Mouse (Mus musculus): Measurements from ENCODE around the gene Calhm5. TPM values are rescaled to one million over a fixed set of nuclear protein-coding genes. Genes with fewer than 3 reads are reported as not detected.

Calhm5 gene
- 0.02 and 0.04 TPM in 2 replicates for polyA plus RNA-seq (2012; rRNA removed)

DNA sequence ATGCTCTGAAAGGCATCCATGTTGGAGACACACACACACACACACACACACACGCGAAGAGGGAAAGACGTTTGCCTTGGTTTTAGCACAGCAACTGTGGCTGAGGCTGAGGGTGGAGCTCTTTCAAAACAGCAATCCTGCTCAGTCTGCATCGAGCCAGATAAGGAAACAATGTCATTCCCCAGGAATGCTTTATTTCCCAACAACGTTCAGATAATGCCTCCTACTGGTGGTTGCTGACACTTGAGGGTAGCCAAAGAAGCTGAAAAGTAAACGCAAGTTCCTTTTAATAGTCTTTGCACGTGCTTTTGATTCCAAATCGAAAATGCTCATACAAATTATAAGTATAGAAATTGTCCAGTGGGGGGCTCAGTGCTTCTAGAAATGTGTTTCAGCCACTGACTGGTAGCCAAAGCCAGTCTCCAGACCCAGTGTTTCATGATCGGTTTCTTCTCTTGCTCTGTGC, at the start of gene Calhm5:
Gene Calhm5 (minus strand): TSS at position 102 of the 466 bp plus-strand sequence.

DNA sequence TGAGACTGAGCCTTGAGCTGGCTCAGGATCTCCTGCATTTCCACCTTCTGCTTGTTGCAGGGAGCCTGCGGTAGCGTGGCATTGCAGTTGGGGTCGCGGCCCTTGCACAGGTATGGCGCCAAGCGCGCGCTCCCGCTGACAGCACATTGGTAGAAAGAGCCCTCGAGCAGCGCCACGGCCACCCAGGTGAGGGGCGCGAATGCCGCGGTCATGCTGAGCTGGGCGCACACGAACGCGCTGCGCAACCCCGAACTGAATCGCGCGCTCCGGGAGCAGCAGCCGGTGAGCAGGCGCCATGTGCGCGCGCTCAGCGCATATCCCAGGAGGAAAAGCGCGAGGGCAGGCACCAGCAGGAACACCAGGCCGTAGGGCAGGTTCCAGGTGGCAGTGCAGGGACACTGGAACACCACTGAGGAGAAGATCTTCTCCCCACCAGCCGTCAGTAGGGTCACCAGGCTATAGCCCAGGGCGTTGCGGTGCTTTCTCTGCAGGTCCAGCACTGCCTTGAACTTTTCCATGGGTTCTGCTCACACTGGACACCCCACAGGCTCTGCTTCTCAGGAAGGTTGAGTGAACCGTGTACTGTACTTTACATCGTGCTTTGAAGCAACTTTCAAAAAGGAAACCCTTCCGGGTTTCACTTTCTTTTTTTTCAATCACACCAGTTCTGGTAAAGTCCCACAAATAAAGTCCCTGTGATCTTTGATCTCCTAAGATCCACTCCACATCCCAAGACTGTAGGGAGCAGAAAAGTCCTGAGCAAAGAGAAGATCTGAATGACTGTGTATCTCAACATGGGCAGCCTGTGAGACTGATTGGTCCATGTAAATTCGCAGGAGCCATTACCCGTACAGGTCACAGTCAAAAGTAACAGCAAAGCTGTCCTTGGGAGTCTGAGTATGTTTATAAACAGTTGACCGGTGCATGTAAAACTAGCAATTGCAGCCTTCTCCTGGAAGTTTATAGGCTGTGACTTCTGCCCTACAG, 31.4 kb upstream of the Calhm5 start, which contains the start of gene Calhm6:
Gene Calhm6 (minus strand): TSS at position 593 of the 987 bp plus-strand sequence.

DNA sequence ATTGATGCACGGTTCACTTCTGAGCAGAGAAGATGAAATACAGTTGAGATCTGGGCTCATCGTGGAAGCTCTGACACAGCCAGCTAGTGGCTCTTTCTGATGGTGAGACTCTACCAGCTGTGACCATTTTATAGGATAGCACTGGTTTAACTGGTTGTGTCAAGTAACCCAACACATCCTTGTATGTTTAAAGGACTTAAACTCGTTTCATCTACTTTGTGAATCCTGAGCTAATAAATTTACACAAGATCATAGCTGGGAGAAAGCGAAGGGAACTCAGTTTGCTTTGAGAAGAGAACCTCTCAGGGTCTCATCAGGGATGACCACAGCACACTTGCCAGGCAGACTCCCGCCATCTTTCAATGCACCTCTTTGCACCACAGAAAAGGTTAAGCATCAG, 52.1 kb downstream of the Calhm5 start, which contains the start of gene Calhm4:
Gene Calhm4 (minus strand): TSS at position 101 of the 400 bp plus-strand sequence.

Other genes with a start within 250 kb of the Calhm5 start
- 1.2 and 1.9 TPM in 2 replicates for gene Sult3a1, start 238.8 kb downstream of the Calhm5 start, polyA plus RNA-seq (2012; rRNA removed)
- gene Rsph4a, start 191.4 kb downstream of the Calhm5 start, polyA plus RNA-seq (2012; rRNA removed): 0.15 and 0.20 TPM in 2 replicates
- 6.8 and 7.1 TPM in 2 replicates for gene Zup1, start 145.2 kb downstream of the Calhm5 start, polyA plus RNA-seq (2012; rRNA removed)
- 22.3 and 23.1 TPM in 2 replicates for gene Rwdd1, start 76.9 kb downstream of the Calhm5 start, polyA plus RNA-seq (2012; rRNA removed)
- not detected in 2 replicates for gene Trappc3l, start 58.9 kb downstream of the Calhm5 start, polyA plus RNA-seq (2012; rRNA removed)
- gene Calhm4, start 52.2 kb downstream of the Calhm5 start, polyA plus RNA-seq (2012; rRNA removed): not detected in 2 replicates
- gene Calhm6, start 31.5 kb upstream of the Calhm5 start, polyA plus RNA-seq (2012; rRNA removed): 2.7 and 2.8 TPM in 2 replicates
- gene Dse, start 111.2 kb upstream of the Calhm5 start, polyA plus RNA-seq (2012; rRNA removed): 4.4 and 5.3 TPM in 2 replicates
- 10.3 and 10.5 TPM in 2 replicates for gene Tspyl1, start 185.7 kb upstream of the Calhm5 start, polyA plus RNA-seq (2012; rRNA removed)
- 0.32 and 0.52 TPM in 2 replicates for gene Tspyl4, start 200.9 kb upstream of the Calhm5 start, polyA plus RNA-seq (2012; rRNA removed)